Mouse (Mus musculus) common myeloid progenitor, adult 5-6 weeks (primary cell): ENCODE data around the gene Gzmk. TPM values are rescaled to one million over a fixed set of nuclear protein-coding genes. Genes with fewer than 3 reads are reported as not detected.

Experiments
- total RNA-seq: library from RNA; stranded (forward); fragments of 200-1000, 187-1606 nt; gene quantifications from 2 replicates; pipeline ENCODE4 v1.2.3, GENCODE M21; 2017

The Gzmk gene
- total RNA-seq, 1 experiment from 2014 or later = not detected

Other genes starting within 250 kb of the Gzmk start
- not detected in 2 replicates for gene Ccno, start 238.1 kb downstream of the Gzmk start, total RNA-seq
- not detected in 2 replicates for gene Mcidas, start 232.1 kb downstream of the Gzmk start, total RNA-seq
- not detected in 2 replicates for gene Cdc20b, start 190.8 kb downstream of the Gzmk start, total RNA-seq
- gene Gpx8, start 179.5 kb downstream of the Gzmk start, total RNA-seq = 2.1 TPM in 1 of 2 replicates, not detected in the other
- 0.29 and 1.4 TPM in 2 replicates for gene Gzma, start 124.9 kb downstream of the Gzmk start, total RNA-seq
- 0.14 TPM in 1 of 2 replicates, not detected in the other for gene Esm1, start 16.2 kb downstream of the Gzmk start, total RNA-seq
- 0.18 TPM in 1 of 2 replicates, not detected in the other for gene BC067074, start 67.3 kb upstream of the Gzmk start, total RNA-seq